Mouse (Mus musculus) lung, postnatal 0 days (tissue): Measurements from ENCODE around the gene Med20.

Source experiments
- CTCF ChIP-seq: IDR thresholded peaks from 2 replicates; pipeline ENCODE4 v1.5.1; 2016; ENCODE audit warnings: antibody characterized with exemption, mild to moderate bottlenecking
- EP300 ChIP-seq: IDR thresholded peaks from 2 replicates; pipeline ENCODE4 v1.6.1; 2016; ENCODE audit warnings: antibody characterized with exemption, mild to moderate bottlenecking, control low read depth

- TF ChIP-seq EP300 (no peak), CTCF (no peak)
These were observed 38.9 kb upstream of the Med20 start for GRCm38 (mm10) chr17:47572436-47572835.
